Mouse (Mus musculus) lung, embryonic 14.5 days (tissue): ENCODE data around the gene Gm20388. TPM values are rescaled to one million over a fixed set of nuclear protein-coding genes. Genes with fewer than 3 reads are reported as not detected.

ENCODE experiments used
- ATAC-seq: fragments of 200-750 bp; cut with Nextera tagmentation; 2 replicates; pipeline ENCODE4 v1.8.0; 2017; ENCODE audit warnings: mild to moderate bottlenecking, moderate TSS enrichment, moderate library complexity; ENCODE audit not compliant: insufficient read depth
- DNase-seq: peaks from one replicate; pipeline ENCODE4 v3.0.0-alpha.2; 2015
- H3K27ac ChIP-seq: fragments of 300-500 bp; sonication (generic); 2 replicates; pipeline ENCODE4 v1.5.1; 2014; ENCODE audit warnings: low read depth, mild to moderate bottlenecking, moderate library complexity
- H3K27me3 ChIP-seq: fragments of 300-500 bp; sonication (generic); 2 replicates; pipeline ENCODE4 v1.6.1; 2014; ENCODE audit warnings: low read length, control low read depth; ENCODE audit not compliant: insufficient read depth
- H3K36me3 ChIP-seq: fragments of 300-500 bp; sonication (generic); 2 replicates; pipeline ENCODE4 v1.6.1; 2014; ENCODE audit warnings: control low read depth; ENCODE audit not compliant: insufficient read depth
- H3K4me1 ChIP-seq: fragments of 300-500 bp; sonication (generic); 2 replicates; pipeline ENCODE4 v1.6.1; 2014; ENCODE audit warnings: antibody characterized with exemption, control low read depth; ENCODE audit not compliant: insufficient read depth
- H3K4me2 ChIP-seq: fragments of 300-500 bp; sonication (generic); 2 replicates; pipeline ENCODE4 v1.6.1; 2014; ENCODE audit warnings: mild to moderate bottlenecking
- H3K4me3 ChIP-seq: fragments of 300-500 bp; sonication (generic); 2 replicates; pipeline ENCODE4 v1.5.1; 2014; ENCODE audit warnings: low read depth, low read length
- H3K9ac ChIP-seq: fragments of 300-500 bp; sonication (generic); 2 replicates; pipeline ENCODE4 v1.6.1; 2014
- H3K9me3 ChIP-seq: fragments of 300-500 bp; sonication (generic); 2 replicates; pipeline ENCODE4 v1.6.1; 2016; ENCODE audit warnings: low read depth, low read length, control low read depth
- CTCF ChIP-seq: IDR thresholded peaks from 2 replicates; pipeline ENCODE4 v1.5.1; 2016; ENCODE audit warnings: antibody characterized with exemption, low read depth
- WGBS: fragments of 180-500 bp; shearing (Covaris S2); extraction: QIAGEN DNeasy Blood & Tissue Kit; methylation state at CpG from one replicate; pipeline ENCODE4 v1.1.7; 2014; 5-methylcytosine and 5-hydroxymethylcytosine counted together
- polyA plus RNA-seq: library from polyadenylated mRNA; unstranded; fragments of >200 nt; fragmentation: Nextera tagmentation; extraction: Ambion mirVana; gene quantifications from 2 replicates; pipeline ENCODE4 v1.2.1, GENCODE M21; 2014

Gm20388 gene
- polyA plus RNA-seq, 1 experiment from 2014 or later: not detected

DNA sequence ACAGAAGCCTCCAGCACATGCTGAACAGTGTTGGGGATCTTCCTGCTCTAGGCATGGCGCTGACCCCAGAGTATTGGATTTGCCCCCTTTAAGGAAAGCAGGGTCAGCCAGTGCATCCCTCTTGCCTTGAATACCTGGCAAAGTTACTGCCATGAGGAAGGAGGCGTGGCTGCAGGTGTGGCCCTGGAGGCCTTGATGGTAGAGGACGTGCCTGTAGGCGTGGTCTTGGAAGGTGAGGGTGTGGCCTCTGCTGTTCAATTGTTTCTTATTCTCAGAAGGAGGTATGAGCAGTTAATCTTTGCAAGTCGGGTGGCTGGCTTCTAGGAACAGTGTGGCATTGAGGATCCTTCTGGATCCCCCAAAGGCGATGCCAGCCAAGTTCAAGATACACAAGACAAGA, 2305.8 kb downstream of the Gm20388 start:
- 63% methylated on average over 6 of the region's 6 CpGs for WGBS
- no peak for TF ChIP-seq CTCF
- no peak for ATAC-seq
- no peaks in the 10 kb centered on the region for H3K4me1 ChIP-seq
- H3K9ac ChIP-seq: no peak overlapping the region
- H3K27ac ChIP-seq: no peak overlapping the region
- H3K36me3 ChIP-seq: no peaks in the 10 kb centered on the region
- no peaks in the 10 kb centered on the region for H3K9me3 ChIP-seq
- no peak overlapping the region for H3K4me3 ChIP-seq
- H3K4me2 ChIP-seq: no peak overlapping the region
- no peak for DNase-seq
- no peaks in the 10 kb centered on the region for H3K27me3 ChIP-seq

DNA sequence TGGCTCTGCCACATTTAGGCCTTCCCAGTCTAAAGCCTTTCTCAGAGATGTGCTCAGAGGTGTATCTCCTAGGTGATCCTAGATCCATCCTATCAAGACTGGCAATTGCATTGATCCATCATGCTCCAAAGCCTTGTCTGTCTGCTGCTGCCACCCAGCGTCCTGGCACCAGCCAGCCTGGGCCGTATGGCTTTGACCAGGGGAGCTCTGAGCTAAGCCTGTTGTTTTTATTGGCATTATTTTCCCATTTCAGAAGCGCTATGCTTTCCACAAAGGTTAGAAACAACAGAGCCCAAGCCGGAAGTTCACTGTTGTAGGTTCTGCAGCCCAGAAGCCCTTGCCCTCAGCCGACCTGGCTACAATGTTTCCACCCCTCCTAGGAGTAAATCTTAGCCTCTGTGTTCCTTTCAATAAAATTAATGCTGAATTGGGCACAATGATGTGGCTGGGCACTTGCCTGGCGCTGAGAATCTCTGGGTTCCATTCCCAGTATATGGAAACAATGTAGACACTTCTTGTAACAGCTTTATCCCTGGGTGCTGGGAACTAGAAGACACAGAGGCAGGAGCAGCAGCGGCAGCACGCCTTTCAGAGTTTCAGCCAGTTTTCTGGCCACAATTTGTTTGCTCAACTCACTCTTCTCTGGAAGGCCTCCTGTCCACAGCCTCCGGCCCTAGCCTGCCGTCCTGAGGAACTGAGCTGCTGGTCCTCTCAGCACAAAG, 2307.0 kb downstream of the Gm20388 start:
- no peak for ATAC-seq
- 65% methylated on average over 10 of the region's 10 CpGs for WGBS

DNA sequence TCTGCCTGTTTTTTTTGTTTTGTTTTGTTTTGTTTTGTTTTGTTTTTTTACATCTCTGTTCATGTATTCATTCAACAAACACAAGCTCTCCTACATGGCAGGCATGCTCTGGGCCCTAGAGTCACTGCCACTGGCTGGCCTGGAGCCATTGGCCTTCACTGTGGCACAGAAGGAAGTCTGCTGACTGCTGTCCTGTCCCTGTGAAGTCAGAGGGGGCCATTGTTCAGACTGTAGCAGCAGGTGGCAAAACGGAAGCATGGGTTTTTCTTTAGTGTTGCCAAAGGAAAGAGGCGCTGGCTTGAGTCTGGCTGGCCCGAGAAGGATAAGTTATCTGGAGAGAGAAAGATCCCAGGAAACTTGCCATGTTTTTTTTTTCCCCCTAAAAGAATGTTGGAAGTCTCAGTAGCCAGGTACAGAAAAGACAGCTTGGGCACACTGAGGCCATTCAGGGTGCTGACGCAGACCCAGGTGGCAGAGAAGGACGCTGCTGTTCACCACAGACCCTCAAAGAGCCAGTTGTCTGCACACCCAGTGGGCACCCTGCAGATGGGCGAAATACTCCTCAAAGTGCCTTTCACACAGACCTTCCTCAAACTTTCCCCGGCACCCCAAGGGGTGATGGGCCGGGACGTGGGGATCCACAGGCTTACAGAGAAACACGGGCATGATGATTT, 2313.5 kb downstream of the Gm20388 start:
- WGBS: 70% methylated on average over 10 of the region's 10 CpGs
- Histone ChIP-seq H3K27ac (no peak overlapping the region; the same call in 1 of the 2 replicates), H3K4me3 (no peak overlapping the region), H3K9me3 (no peaks in the 10 kb centered on the region), H3K4me2 (no peak overlapping the region), H3K9ac (no peak overlapping the region), H3K36me3 (no peaks in the 10 kb centered on the region), H3K4me1 (0 out of 2 replicates have a peak, but pooled peaks cover 3% of the 10 kb centered on the region), H3K27me3 (peaks cover 5% of the 10 kb centered on the region)
- no peak for TF ChIP-seq CTCF
- no peak for ATAC-seq
- DNase-seq: peak; percentile 35

More for the DNA sequence above, 2307.0 kb downstream of the Gm20388 start:
- Histone ChIP-seq H3K9me3 (no peaks in the 10 kb centered on the region), H3K27me3 (no peaks in the 10 kb centered on the region), H3K4me3 (no peak overlapping the region), H3K4me2 (no peak overlapping the region), H3K36me3 (no peaks in the 10 kb centered on the region), H3K9ac (no peak overlapping the region), H3K4me1 (no peaks in the 10 kb centered on the region), H3K27ac (no peak overlapping the region)
- TF ChIP-seq CTCF: no peak
- DNase-seq: no peak

DNA sequence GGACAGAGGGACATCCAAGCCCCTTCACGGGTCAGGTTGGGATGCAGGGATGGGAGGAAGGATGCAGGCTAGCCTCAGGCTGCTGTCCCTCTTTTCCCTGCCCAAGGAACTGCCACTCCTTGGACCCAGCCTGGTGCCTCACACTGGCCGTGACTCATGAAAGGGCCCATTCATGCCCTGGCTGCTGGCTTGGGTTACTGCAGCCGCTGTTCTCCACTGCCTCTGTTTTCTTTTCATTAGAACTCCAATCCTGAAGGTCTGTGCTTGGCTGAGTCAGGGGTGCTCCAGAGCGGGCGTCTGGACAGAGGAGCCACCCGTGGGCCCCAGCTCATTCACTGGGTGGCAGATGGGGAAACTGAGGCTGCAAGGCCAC, 2314.0 kb downstream of the Gm20388 start:
- H3K9ac ChIP-seq: no peak overlapping the region
- ATAC-seq (no peak), DNase-seq (peak; percentile 35)
- H3K4me2 ChIP-seq: no peak overlapping the region
- no peaks in the 10 kb centered on the region for H3K36me3 ChIP-seq
- no peaks in the 10 kb centered on the region for H3K9me3 ChIP-seq
- WGBS: 57% methylated on average over 6 of the region's 6 CpGs
- TF ChIP-seq CTCF: peak; percentile 48
- no peak overlapping the region for H3K4me3 ChIP-seq
- H3K27ac ChIP-seq: no peak overlapping the region
- peaks cover 10% of the 10 kb centered on the region for H3K27me3 ChIP-seq
- 0 out of 2 replicates have a peak, but pooled peaks cover 3% of the 10 kb centered on the region for H3K4me1 ChIP-seq

DNA sequence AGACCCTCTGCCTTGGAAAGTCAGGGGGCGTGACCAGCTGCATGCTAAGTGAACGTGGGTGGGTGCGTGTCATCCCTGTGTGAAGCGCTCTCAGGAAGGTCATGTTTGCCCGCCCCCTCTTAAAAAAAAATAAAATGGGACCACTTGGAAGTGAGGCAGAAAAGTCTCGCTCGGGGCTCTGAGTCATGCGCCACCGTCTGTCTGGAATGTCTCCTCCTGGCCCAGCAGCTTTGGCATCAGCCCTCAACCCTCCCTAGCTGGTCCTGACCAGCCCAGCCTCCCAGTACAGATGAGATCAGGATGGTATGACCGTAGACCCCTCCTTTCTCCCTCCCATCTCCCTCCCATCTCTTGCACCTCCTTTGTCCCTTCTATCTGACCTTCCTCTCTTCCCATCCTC, 2314.8 kb downstream of the Gm20388 start:
- Histone ChIP-seq H3K27ac (no peak overlapping the region), H3K4me2 (no peak overlapping the region), H3K36me3 (no peaks in the 10 kb centered on the region), H3K9me3 (no peaks in the 10 kb centered on the region), H3K4me3 (no peak overlapping the region), H3K9ac (no peak overlapping the region), H3K4me1 (0 out of 2 replicates have a peak, but pooled peaks cover 3% of the 10 kb centered on the region), H3K27me3 (peaks cover 15% of the 10 kb centered on the region)
- no peak for ATAC-seq
- WGBS: 48% methylated on average over 10 of the region's 10 CpGs
- peak; percentile 29; the same call in 1 of the 2 replicates for TF ChIP-seq CTCF
- peak; percentile 41 for DNase-seq

DNA sequence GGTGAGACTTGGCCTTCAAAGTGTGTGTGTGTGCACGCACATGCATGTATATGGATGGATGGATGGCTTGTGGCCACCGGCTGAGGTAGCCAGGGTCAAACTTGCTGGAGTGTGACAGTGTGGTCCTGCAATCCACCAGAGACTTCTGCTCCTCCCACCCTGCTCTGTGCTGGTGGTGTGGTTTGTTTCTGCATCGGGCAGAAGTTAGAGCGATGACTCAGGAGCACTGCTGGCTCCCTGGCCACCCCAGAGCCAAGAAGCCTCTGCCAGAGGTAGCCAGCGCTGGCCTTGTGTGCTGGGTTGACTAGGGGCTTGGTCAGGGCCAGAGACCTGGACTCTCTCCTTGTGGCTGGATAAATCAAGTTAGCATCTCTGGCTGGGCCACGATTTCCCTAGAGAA, 2316.7 kb downstream of the Gm20388 start:
- H3K4me3 ChIP-seq: no peak overlapping the region
- peaks cover 3% of the 10 kb centered on the region; the same call in 1 of the 2 replicates for H3K4me1 ChIP-seq
- TF ChIP-seq CTCF: no peak
- no peak overlapping the region for H3K27ac ChIP-seq
- no peaks in the 10 kb centered on the region for H3K9me3 ChIP-seq
- 79% methylated on average over 6 of the region's 6 CpGs for WGBS
- no peak for DNase-seq
- no peak overlapping the region for H3K9ac ChIP-seq
- no peak for ATAC-seq
- peaks cover 31% of the 10 kb centered on the region for H3K27me3 ChIP-seq
- H3K4me2 ChIP-seq: no peak overlapping the region
- H3K36me3 ChIP-seq: no peaks in the 10 kb centered on the region
